Mouse (Mus musculus) neural tube, embryonic 12.5 days (tissue): ENCODE measurements around the gene Tnrc6c. TPM values are rescaled to one million over a fixed set of nuclear protein-coding genes. Genes with fewer than 3 reads are reported as not detected.

ENCODE experiments used
- ATAC-seq: fragments of 200-750 bp; cut with Nextera tagmentation; 2 replicates; pipeline ENCODE4 v1.8.0; 2017; ENCODE audit warnings: low read depth, mild to moderate bottlenecking, moderate TSS enrichment, moderate library complexity; ENCODE audit not compliant: low FRiP score
- H3K27ac ChIP-seq: fragments of 300-500 bp; sonication (generic); 2 replicates; pipeline ENCODE4 v1.5.1; 2016
- H3K27me3 ChIP-seq: fragments of 300-500 bp; sonication (generic); replicated peaks from 2 replicates; pipeline ENCODE4 v1.6.1; 2016; ENCODE audit warnings: mild to moderate bottlenecking
- H3K36me3 ChIP-seq: fragments of 300-500 bp; sonication (generic); 2 replicates; pipeline ENCODE4 v1.6.1; 2016; ENCODE audit warnings: mild to moderate bottlenecking
- H3K4me1 ChIP-seq: fragments of 300-500 bp; sonication (generic); 2 replicates; pipeline ENCODE4 v1.6.1; 2016
- H3K4me2 ChIP-seq: fragments of 300-500 bp; sonication (generic); replicated peaks from 2 replicates; pipeline ENCODE4 v1.6.1; 2016; ENCODE audit warnings: mild to moderate bottlenecking
- H3K4me3 ChIP-seq: fragments of 300-500 bp; sonication (generic); 2 replicates; pipeline ENCODE4 v1.5.1; 2016
- H3K9ac ChIP-seq: fragments of 300-500 bp; sonication (generic); 2 replicates; pipeline ENCODE4 v1.6.1; 2016; ENCODE audit warnings: mild to moderate bottlenecking
- H3K9me3 ChIP-seq: fragments of 300-500 bp; sonication (generic); 2 replicates; pipeline ENCODE4 v1.6.1; 2016; ENCODE audit warnings: mild to moderate bottlenecking
- WGBS: fragments of 180-500 bp; shearing (Covaris S2); methylation state at CpG from one replicate; pipeline ENCODE4 v1.1.7; 2016; 5-methylcytosine and 5-hydroxymethylcytosine counted together
- polyA plus RNA-seq: library from polyadenylated mRNA; unstranded; fragments of >200 nt; fragmentation: Nextera tagmentation; extraction: Ambion mirVana; gene quantifications from 2 replicates; pipeline ENCODE4 v1.2.1, GENCODE M21; 2016

Tnrc6c gene
- polyA plus RNA-seq, 1 experiment from 2014 or later = 25.0 TPM

DNA sequence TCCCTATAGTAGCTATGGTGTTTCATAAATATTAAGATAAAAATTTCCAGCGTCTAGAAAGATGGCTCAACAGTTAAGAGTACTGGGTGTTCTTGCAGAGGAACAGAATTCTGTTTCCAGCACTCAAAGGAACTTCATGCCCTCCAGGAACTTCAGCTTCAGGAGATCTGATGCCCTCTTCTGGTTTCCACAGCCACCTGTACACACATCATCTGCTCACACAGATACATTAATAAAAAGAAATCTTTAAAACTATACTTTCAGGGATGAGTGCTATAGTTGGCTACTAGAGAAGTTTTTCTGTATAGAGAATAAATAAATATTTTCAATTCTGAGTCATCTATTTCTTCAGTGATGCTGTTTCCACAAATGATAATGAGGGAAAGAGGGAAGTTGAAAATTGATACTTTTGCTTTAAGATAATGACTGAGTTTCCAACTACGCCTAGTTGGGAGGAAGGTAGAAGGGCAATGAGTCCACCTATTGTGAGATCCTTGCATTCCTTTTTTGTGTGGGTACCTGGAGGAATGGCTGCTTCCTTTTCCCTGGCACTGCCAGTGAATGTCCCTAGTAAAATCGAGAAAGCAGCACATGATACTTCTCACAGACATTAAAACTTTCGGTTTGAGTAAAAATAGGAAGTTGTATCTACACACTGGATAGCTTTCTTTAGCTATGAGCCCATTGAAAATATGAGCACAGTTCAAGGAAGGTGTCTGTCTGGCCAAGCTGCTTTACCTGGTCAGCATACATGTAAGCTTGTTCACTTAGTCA lies 9.1 kb downstream of the Tnrc6c start:
- ATAC-seq = no peak
- 82% methylated on average over 4 of the region's 4 CpGs for WGBS
- Histone ChIP-seq H3K27me3 (no peaks in the 10 kb centered on the region), H3K4me3 (no peak overlapping the region), H3K9ac (no peak overlapping the region), H3K27ac (no peak overlapping the region), H3K9me3 (no peaks in the 10 kb centered on the region), H3K4me1 (peaks cover 16% of the 10 kb centered on the region), H3K4me2 (no peak overlapping the region), H3K36me3 (no peaks in the 10 kb centered on the region)

DNA sequence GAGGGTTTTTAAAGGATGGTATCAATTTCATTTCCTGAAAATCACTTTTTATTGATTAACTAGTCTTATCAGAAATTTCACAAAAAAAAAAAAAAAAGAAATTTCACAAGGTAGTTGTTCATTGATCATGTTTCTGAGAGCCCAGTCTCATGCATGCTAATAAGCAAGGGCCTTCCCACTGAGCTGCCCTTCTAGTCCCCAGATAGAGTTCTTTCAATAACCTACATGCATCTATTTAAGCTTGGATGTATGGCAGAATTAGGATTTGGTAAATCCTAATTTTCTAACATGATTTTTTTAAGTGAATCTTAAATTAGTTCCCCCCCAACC lies 9.7 kb downstream of the Tnrc6c start:
- H3K9ac ChIP-seq = no peak overlapping the region
- H3K27me3 ChIP-seq = no peaks in the 10 kb centered on the region
- H3K4me1 ChIP-seq = peaks cover 13% of the 10 kb centered on the region
- ATAC-seq = no peak
- H3K36me3 ChIP-seq = no peaks in the 10 kb centered on the region
- H3K4me2 ChIP-seq = no peak overlapping the region
- H3K4me3 ChIP-seq = no peak overlapping the region
- no peaks in the 10 kb centered on the region for H3K9me3 ChIP-seq
- no peak overlapping the region for H3K27ac ChIP-seq

DNA sequence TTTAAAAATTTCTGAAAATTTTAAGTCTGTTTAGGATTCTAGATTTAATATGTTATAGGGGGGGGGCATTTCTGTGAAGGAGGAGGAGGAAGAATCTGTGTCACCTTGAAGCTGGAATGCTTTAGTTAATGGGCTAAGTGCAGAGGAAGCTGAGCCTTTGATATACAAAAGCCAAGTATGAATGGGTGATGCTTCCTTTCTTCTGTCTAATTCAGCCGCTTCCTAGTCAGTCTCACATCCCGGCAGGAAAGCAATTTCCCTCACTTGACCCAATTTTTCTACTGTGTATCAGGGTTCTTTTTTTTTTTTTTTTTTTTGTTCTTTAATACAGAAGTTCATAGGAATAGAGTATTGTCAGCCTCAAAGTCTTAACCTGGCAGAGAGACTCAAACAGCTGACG lies 11.1 kb downstream of the Tnrc6c start:
- Histone ChIP-seq H3K9ac (no peak overlapping the region), H3K4me3 (no peak overlapping the region), H3K27ac (no peak overlapping the region), H3K9me3 (no peaks in the 10 kb centered on the region), H3K27me3 (no peaks in the 10 kb centered on the region), H3K36me3 (no peaks in the 10 kb centered on the region), H3K4me2 (no peak overlapping the region), H3K4me1 (peaks cover 6% of the 10 kb centered on the region)
- ATAC-seq = no peak
- WGBS = 62% methylated on average over 3 of the region's 3 CpGs

DNA sequence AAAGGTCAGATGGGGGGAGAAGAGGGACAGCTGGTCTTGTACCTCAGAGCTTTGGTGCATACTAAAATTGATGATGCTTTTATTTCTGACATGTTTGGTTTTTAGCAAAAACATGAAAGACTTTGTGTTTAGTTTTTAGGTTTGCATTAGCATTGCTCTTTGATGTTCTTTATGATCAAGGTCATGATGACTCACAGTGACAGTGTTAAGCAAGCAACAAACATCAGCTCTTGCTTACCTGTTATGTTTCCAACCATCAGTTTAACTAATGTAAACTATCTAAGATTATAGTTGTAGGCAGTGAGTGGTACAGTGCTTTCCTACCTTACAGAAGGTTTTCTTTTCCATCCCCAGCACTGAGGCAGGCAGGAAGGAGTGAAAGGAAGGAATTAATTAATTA lies 12.5 kb downstream of the Tnrc6c start:
- no peaks in the 10 kb centered on the region for H3K9me3 ChIP-seq
- no peak overlapping the region for H3K9ac ChIP-seq
- peaks cover 6% of the 10 kb centered on the region for H3K4me1 ChIP-seq
- no peak overlapping the region for H3K27ac ChIP-seq
- no peak for ATAC-seq
- H3K27me3 ChIP-seq = no peaks in the 10 kb centered on the region
- H3K36me3 ChIP-seq = no peaks in the 10 kb centered on the region
- H3K4me3 ChIP-seq = no peak overlapping the region
- no peak overlapping the region for H3K4me2 ChIP-seq

DNA sequence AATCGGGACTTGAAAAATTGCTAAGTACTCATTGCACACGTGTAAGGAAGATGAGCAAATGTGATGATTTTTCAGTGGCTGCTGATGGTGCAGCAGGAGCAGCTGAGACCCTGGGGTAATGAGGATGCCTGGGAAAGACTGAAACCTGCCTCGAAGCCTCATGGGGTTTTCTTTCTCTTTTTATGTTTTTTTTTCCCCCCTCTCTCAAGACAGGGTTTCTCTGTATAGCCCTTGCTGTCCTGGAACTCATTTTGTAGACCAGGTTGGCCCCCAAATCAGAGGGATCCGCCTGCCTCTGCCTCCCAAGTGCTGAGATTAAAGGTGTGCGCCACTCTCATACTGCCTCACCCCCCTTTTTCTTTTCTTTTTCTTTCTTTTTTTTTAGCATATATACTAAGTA lies 13.1 kb downstream of the Tnrc6c start:
- Histone ChIP-seq H3K4me3 (no peak overlapping the region), H3K36me3 (no peaks in the 10 kb centered on the region), H3K27me3 (no peaks in the 10 kb centered on the region), H3K4me2 (no peak overlapping the region), H3K4me1 (peaks cover 6% of the 10 kb centered on the region), H3K9ac (no peak overlapping the region), H3K27ac (no peak overlapping the region), H3K9me3 (no peaks in the 10 kb centered on the region)
- WGBS = 80% methylated on average over 5 of the region's 5 CpGs
- no peak for ATAC-seq

- ATAC-seq = no peak
- Histone ChIP-seq H3K27me3 (no peaks in the 10 kb centered on the region), H3K4me3 (no peak overlapping the region), H3K36me3 (no peaks in the 10 kb centered on the region), H3K9ac (no peak overlapping the region), H3K4me1 (peaks cover 6% of the 10 kb centered on the region), H3K9me3 (no peaks in the 10 kb centered on the region), H3K4me2 (no peak overlapping the region), H3K27ac (no peak overlapping the region)
- WGBS = 75% methylated on average over 5 of the region's 5 CpGs
Observed at GRCm38 (mm10) chr11:117667825-117668224, 13.7 kb downstream of the Tnrc6c start.

DNA sequence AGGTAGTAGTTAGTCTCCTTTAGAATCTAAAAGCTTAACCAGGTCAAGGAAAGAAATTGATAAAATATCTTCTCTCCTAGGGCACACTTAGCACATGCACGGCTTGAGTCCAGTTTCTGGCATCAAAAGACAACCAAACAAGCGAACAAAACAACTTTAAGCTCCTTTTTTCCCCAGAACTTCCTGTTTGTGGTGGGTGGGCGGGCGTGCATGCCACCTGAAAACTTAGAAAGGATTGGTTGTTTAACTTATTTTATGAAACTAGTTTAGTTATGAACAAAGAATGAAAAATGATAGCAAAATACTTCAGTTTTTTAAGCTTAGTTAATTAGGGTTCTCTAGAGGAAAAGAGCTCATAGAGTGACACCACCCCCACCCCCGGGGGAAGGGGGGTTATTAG lies 17.5 kb downstream of the Tnrc6c start:
- H3K9ac ChIP-seq = no peak overlapping the region
- 95% methylated on average over 5 of the region's 5 CpGs for WGBS

DNA sequence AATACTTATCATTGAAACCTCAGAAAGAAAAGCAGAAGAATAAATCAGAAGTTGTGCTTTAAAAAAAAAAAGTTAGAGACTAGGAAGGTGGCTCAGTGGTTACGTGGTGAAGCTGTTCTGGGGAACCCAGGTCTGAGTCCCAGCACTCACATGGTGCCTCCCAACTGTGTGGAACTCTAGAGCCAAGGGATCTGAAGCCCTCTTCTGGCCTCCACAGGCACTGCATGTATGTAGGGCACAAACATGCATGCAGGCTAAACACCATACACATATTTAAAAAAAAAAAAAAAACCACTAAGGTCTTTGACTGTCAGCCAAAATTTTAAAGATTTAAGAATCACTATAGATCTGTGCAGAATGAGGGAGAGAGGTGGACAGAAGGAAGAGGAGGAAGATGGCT lies 20.4 kb downstream of the Tnrc6c start:
- WGBS = 94% methylated on average over 1 of the region's 1 CpGs
- Histone ChIP-seq H3K27me3 (no peaks in the 10 kb centered on the region), H3K4me3 (no peak overlapping the region), H3K36me3 (no peaks in the 10 kb centered on the region), H3K4me2 (no peak overlapping the region), H3K27ac (no peak overlapping the region), H3K9ac (no peak overlapping the region), H3K4me1 (peaks cover 16% of the 10 kb centered on the region), H3K9me3 (0 out of 2 replicates have a peak, but pooled peaks cover 3% of the 10 kb centered on the region)
- ATAC-seq = no peak

More for the DNA sequence above, 17.5 kb downstream of the Tnrc6c start:
- no peaks in the 10 kb centered on the region for H3K27me3 ChIP-seq
- H3K4me1 ChIP-seq = peaks cover 17% of the 10 kb centered on the region
- ATAC-seq = no peak
- H3K4me3 ChIP-seq = no peak overlapping the region
- 0 out of 2 replicates have a peak, but pooled peaks cover 3% of the 10 kb centered on the region for H3K9me3 ChIP-seq
- H3K4me2 ChIP-seq = no peak overlapping the region
- H3K27ac ChIP-seq = no peak overlapping the region
- no peaks in the 10 kb centered on the region for H3K36me3 ChIP-seq

DNA sequence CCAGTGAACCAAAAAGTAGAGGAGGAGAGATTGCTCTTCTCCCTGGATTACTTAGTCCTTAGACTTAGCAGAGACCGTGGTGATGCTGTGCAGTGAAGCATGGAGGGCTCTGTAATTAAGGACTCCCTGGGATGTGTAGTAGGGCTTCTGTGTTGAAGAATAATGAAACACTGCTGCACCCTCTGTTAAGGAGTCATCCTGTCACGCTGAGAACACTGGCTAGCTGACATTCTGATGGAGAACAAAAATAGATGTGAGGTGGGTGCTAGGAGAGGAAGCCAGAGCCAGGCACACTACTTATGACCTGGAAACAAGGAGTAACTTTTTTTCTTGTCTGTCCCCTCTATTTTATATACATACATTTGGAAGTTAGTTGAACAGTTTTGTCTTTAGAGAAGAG lies 22.6 kb downstream of the Tnrc6c start:
- H3K9ac ChIP-seq = no peak overlapping the region
- no peaks in the 10 kb centered on the region for H3K36me3 ChIP-seq
- H3K4me2 ChIP-seq = no peak overlapping the region
- H3K4me3 ChIP-seq = no peak overlapping the region
- ATAC-seq = no peak
- H3K9me3 ChIP-seq = 0 out of 2 replicates have a peak, but pooled peaks cover 3% of the 10 kb centered on the region
- peaks cover 16% of the 10 kb centered on the region for H3K4me1 ChIP-seq
- WGBS = 6% methylated on average over 2 of the region's 2 CpGs
- no peaks in the 10 kb centered on the region for H3K27me3 ChIP-seq
- H3K27ac ChIP-seq = no peak overlapping the region

DNA sequence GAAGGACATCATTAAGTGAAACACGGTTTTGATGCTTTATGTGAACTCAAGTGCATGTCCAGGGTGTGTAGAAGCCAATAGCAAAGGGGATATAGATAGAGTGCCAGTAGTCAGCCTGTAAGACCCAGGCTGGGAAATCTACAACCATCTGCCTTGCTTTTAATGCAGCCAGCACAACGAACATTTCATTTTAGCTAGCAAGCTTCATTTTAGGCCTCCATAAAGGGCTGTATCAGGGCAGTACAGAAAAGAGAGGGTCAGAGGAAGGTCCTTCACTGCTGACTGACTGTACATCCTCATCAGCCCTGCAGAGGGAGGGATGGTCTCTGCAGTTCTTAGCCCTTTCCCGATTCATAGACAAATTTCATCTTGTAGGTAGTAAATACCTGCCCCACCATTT lies 23.0 kb downstream of the Tnrc6c start:
- H3K9me3 ChIP-seq = 0 out of 2 replicates have a peak, but pooled peaks cover 3% of the 10 kb centered on the region
- WGBS = 73% methylated on average over 3 of the region's 3 CpGs

DNA sequence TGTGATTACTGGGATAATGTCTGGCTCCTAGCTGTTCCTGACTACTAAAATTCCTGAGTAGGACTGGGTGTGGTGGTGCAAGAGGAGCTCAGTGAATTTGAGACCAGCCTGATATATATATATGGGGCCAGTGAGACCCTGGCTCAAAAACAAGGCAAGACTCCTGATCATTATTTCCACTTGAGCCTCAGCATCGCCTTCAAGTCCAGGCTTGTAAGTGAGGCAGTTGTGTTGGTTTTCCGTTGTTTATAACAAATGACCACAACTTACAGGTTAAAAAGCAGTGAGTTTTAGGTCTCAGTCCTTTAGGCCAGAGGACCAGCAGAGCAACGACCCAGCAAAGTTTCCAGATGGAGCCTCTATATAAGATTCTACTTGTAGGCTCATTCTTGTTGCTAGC lies 23.5 kb downstream of the Tnrc6c start:
- Histone ChIP-seq H3K9me3 (0 out of 2 replicates have a peak, but pooled peaks cover 3% of the 10 kb centered on the region), H3K4me1 (peaks cover 16% of the 10 kb centered on the region), H3K4me3 (no peak overlapping the region), H3K36me3 (no peaks in the 10 kb centered on the region), H3K4me2 (no peak overlapping the region), H3K27ac (no peak overlapping the region), H3K9ac (no peak overlapping the region), H3K27me3 (no peaks in the 10 kb centered on the region)
- WGBS = 86% methylated on average over 3 of the region's 3 CpGs
- no peak for ATAC-seq

More for the DNA sequence above, 23.0 kb downstream of the Tnrc6c start:
- no peak overlapping the region for H3K4me3 ChIP-seq
- H3K4me1 ChIP-seq = peaks cover 16% of the 10 kb centered on the region
- H3K9ac ChIP-seq = no peak overlapping the region
- no peaks in the 10 kb centered on the region for H3K27me3 ChIP-seq
- no peak overlapping the region for H3K27ac ChIP-seq
- no peak overlapping the region for H3K4me2 ChIP-seq
- no peaks in the 10 kb centered on the region for H3K36me3 ChIP-seq
- no peak for ATAC-seq

DNA sequence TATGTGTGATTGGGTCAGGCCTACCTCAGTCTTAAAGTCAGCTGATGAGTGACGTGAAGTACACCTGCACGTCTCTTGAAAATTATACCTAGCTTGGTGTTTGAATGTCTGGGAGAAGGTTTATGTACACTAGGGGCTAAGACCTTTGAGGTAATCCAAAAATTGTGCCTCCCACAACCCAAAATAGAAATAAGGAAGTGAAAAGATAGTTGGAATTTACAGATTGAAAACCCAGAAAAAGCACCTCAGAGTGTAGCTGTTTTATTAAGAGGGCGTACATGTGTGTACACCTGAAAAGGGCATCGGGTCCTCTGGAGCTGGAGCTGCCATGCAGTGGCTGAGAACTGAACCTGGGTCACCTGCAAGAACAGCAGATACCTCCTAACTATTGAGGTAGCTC lies 24.1 kb downstream of the Tnrc6c start:
- WGBS = 97% methylated on average over 4 of the region's 4 CpGs

GRCm38 (mm10) chr11:117678740-117679139 lies 24.7 kb downstream of the Tnrc6c start:
- Histone ChIP-seq H3K9ac (no peak overlapping the region), H3K27ac (no peak overlapping the region), H3K4me3 (no peak overlapping the region), H3K4me2 (no peak overlapping the region), H3K9me3 (0 out of 2 replicates have a peak, but pooled peaks cover 3% of the 10 kb centered on the region), H3K36me3 (no peaks in the 10 kb centered on the region), H3K4me1 (peaks cover 16% of the 10 kb centered on the region), H3K27me3 (no peaks in the 10 kb centered on the region)
- WGBS = 57% methylated on average over 2 of the region's 2 CpGs
- ATAC-seq = no peak

More for the DNA sequence above, 24.1 kb downstream of the Tnrc6c start:
- H3K27me3 ChIP-seq = no peaks in the 10 kb centered on the region
- H3K36me3 ChIP-seq = no peaks in the 10 kb centered on the region
- 0 out of 2 replicates have a peak, but pooled peaks cover 3% of the 10 kb centered on the region for H3K9me3 ChIP-seq
- no peak overlapping the region for H3K4me3 ChIP-seq
- H3K9ac ChIP-seq = no peak overlapping the region
- H3K27ac ChIP-seq = no peak overlapping the region
- H3K4me1 ChIP-seq = peaks cover 16% of the 10 kb centered on the region
- ATAC-seq = no peak
- H3K4me2 ChIP-seq = no peak overlapping the region
